Mouse (Mus musculus) T-helper 1 cell (primary cell): ENCODE measurements at regions not wholly inside any gene's neighbourhood (a gene's known extent, or its start where the extent isn't known, plus 50 kb on each side); places are given as distances from the start of the nearest gene placed in this dataset.

Experiments used
- in situ Hi-C: fragments of 300-600 bp; cut with MboI, MseI; formaldehyde crosslinking; loops from one replicate; pipeline ENCODE4 v1.15.1; 2025; ENCODE audit warnings: high pct_unique_total_duplicates

DNA sequence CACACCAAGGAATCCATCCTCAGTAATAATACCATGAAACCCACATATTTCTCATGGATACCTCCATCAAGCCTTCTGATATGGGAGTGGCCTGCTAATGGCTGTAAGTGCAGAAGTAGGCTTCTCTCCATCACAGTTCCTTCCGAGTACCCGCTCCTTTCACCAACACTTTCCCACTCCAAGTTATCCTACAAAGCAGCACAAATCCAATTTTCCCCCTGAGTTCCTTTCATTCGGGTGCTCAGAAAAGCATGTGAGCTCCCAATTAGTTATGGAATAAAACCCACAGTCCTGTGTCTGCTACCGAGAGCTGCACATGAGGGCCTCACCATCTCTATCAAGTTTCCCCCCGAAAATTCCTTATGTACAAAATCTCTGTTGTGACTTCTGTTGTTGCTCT lies 75.8 kb upstream of the Ubash3b start:
- in situ Hi-C loops: no loop called here

DNA sequence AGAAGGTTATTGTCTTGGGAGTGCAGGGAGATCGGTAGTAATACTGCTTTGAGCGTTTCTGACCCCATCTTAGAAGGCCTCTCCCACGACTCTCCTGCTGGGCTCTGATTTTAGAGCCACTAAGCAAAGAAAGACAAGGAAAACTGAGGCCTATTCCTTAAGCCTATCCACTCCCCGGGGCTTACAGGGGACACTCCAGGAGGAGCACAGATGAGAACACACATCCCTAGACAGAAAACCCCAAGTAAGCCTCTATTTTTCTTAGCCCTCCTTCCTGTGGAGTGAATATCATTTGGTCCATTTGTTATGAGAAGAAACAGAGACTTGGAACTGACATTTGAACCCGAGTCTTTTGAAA lies 67.7 kb upstream of the Ubash3b start:
- in situ Hi-C loops: loop anchor here (5.0 kb wide), 3 partner anchors 228 to 1013 kb away; no protein-coding TSS in a partner anchor

DNA sequence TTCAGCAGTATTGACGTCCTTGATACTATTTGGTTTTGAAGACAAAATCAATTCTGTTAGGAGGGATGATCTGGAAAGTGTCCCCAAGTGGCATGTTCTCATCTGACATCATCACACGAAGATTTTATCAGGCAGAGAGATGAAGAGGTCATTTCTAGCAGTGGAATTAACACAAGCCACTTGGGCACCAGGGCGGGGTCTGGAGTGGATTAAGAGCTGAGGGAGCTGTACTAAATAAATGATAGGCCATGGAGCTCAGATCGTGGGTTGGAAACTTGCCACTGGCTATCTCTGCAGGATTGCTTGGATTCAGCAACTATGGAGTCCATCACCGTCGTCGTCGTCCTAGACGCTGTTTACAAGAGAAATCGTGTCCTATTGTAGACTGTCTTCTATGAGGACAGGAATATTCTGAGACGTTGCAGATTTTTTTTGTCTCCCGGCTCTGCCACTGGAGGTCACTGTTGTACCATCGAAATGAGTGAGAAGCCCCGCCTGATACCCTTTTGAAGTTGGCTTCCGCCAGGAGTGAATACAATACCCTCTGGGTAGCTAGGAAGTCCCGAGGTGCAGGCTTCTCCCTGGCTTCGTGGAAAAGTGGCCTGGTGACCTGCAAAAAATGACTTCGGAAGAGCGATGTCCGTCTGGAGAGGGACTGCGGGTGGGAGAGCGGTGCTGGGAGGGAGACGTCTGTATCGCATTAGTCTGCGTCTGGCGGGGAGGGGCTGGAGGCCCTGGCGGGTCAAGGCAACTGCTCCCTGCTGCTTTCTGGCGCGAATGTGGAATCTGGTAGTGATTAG lies 67.1 kb upstream of the Ubash3b start:
- in situ Hi-C loops: loop anchor here (5.0 kb wide), 3 partner anchors 229 to 1014 kb away; no protein-coding TSS in a partner anchor

DNA sequence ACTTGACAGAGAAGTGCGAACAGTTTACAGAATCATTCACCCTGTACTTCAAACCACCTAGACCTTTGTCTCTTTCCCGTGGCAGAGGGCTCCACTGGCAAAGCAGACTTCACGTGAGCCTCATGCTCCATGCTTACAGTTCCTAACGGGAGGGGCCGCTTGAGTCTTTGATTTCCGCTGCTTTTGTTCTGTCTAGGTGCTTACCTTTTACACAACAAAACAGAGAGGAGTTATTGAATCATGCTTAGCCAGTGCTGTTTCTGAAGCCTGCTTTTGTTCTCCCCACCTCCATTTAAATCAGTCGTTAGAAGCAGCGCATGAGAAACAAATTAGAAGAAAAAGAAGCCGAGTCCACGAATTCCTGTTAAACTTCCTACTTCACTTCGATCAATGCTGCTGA lies 61.9 kb upstream of the Ubash3b start:
- in situ Hi-C loops: no loop called here

DNA sequence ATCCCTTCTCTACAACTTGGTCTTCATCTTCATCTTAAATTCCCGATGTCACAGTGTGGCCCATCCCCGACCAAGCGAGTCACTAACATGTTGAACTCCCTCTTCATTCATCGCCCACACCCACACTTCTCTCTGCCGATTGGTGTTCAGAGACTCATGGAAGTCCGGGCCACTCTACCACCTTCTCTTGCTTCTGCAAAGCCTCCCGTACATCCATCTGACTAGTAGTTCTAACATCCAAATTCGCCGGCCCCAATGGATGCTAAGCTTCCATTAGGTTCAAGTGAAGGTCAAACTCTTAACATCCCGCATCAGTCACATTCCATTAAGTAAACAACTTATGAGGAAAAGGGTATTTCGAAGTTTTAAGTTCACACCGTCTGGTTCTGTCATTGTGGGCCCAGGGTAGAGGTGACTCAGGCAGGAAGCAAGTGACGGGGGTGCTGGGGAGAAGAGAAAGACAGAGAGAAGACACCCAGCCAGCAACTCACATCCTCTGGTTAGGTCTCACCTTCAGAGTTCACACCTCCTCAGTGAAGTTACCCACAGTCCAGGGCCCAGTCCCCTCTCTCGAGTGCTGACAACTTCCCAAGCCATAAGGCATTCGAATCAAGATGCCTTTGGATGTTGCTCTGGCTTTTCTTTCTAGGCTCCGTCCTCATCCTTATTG lies 61.0 kb upstream of the Ubash3b start:
- in situ Hi-C loops: no loop called here

DNA sequence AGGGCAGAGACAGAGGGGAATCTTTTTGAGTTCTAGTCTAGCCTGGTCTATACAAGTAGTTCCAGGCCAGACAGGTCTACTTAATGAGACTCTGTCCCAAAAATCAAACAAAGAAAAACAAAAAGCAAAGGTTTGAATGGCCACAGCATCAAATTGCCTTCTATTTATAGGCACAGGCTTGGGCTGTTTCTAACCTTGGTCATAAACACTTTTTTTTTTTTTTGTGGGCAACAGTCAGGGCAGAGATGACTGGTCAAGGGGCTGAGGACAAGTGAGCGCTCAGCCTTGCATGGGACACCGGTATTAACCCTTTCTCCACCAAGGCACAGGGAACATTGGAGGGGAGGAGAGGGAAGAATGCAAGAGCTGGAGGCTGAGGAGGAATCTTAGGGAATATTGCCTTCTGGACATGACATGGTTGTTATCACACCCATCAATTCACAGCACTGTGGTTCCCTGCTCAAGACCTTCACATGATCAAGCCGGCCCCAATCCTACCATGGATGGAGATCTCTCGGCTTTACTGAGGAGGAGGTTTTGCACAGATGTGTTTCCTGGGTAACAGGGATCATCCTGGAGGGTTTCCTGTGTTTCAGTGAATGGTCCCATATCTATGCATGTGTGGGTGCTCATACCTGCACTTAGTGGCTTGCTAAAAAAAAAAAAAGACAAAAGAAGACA lies 59.8 kb upstream of the Ubash3b start:
- in situ Hi-C loops: no loop called here

DNA sequence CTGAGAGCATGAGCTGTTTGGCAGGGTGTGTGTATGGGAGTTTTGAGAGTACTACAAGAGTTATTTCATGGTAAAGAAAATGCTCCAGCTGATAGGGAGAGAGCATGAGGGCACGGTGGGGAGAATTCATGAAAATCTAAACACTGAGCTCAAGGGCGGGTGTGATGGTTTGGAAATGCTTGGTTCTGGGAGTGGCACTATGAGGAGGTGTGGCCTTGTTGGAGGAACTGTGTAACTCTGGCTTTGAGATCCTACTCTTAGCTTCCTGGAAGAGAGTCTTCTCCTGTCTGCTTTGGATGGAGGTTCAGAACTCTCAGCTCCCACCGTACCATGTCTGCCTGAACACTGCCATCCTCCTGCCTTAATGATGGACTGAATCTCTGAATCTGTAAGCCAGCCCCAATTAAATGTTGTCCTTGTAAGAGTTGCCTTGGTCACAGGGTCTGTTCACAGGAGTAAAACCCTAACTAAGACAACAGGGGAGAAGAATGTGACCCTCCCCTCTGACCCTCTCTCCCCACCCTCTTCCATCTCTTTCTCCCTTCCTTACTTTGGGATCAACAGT lies 58.7 kb upstream of the Ubash3b start:
- in situ Hi-C loops: no loop called here

DNA sequence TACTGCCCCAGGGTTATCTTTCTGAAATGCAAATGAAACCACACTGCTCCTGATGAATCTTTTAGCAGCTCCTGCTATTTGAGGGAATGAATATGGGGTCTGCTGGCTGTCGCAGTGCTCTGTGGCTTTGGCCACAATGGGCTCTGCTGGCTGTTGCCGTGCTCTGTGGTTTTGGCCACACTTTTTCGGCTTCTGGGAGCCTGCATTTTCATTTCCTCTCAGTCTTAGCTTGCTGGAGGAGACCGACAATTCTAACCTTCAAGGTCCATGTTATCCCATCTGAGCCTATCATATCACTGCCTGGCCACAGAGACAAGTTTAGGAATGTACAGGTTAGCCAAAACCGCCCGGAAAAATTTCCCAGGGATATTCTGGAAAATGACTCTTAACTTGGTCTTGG lies 57.2 kb upstream of the Ubash3b start:
- in situ Hi-C loops: no loop called here

DNA sequence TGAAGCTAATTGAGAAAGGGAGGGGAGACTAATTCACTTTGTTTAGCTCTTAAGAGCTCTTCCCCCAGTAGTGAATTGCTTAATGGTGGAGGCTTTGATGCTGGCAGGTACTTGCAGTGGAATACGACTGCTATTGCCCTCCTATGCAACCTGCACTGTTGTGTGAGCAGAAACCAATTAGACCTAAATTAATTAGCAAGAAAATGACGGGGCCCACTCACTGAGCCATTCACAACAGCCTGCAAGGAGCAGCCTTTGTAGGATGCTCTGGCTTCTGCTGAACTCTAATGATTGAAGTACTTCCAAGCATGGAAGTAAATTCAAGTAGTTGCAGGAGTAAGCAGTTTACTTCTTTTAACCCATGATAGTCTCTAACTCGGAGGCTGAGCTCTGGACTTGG lies 54.8 kb upstream of the Ubash3b start:
- in situ Hi-C loops: no loop called here

DNA sequence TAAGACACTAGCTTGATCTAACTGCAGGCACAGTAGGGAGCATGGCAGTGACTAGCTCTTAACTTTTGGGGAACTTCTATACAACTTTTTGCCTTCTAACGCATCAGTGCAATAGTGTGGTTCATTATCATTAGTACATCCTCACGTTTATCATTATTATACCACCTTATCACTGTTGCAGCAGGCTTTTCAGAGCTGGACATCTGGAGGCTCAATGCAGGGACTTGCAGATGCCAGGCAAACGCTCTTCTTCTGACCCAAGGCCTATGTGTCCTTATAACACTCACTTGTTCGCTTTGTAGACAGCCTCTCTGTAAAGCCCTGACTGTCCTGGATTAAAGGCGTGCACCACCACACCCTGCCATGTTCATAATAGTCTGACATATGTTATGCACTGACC lies 53.5 kb upstream of the Ubash3b start:
- in situ Hi-C loops: no loop called here

DNA sequence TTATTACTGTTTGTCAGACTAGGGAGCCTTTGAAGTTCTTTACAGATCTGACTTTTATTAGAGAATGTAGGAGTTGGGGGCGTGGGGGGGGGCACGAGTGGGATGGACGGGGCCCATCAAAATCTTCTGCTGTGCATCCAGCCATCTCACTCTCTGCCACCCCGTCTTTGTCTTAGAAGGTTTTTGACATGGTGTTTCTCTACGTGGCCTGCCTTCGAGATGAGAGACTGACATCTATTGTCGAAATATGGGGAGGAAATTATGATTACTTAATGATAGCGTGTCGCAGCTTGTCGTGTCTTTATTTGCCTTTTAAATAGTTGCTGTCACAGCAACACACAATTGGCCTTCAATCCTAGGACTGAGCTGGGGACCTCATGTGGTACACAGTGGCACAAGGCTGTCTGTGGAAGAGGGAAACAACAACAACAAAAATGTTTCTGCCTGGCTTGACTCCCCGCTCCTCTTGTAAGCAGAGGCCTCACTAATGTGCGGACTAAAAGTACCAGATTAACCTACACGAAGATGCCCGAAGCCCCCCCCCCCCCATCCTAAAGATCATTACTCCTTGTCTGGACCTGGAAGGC lies 51.5 kb upstream of the Ubash3b start:
- in situ Hi-C loops: no loop called here

DNA sequence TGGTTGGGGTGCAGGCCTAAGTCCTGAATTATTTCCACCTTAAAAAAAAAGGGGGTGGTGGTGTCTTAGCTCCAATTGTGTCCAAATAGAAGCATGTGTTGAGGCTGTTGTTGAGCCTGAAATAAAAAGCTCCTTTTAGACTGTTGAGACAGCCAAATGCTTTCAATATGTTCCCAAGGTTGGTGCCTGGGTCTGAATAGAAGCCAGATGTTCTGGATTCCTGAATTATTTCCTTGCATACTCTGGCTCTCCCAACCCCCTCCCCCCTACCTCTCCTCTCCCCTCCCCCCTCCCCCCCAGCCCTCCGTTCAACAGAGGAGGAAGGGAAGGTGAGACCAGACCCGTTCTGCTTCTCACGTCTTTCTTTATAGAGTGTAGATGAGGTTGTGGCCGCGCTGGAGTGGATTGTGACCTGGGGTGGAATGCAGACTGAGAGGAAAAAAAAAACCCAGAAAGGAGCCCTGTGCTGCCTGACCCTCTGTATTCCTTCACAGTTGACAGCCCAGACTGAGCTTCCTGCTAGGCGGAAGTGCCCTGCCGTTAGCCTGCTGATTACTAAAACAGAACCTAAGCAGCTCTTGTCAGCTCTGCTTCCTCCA lies 50.9 kb upstream of the Ubash3b start:
- in situ Hi-C loops: no loop called here

DNA sequence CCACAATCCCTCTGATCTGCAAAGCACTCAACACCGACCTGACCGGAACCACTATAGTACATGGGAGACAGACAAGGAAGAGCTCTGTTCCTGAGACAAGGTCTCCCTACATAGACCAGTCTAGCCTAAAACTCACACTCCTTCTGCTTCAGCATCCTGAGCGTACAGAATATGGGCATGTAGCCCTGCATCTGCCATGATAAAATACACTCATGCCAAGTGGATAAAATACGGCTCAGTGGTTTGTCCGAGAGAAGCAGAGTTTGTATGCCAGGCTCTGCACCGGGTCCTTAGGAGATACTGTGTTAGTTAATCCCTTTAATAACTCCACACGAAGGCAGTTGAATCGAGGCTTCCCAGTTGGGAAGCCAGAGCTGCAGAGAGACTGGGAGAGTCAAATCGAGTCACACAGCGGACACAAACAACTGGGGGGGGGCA lies 50.4 kb upstream of the Ubash3b start:
- in situ Hi-C loops: no loop called here
